Mouse (Mus musculus): ENCODE results near the gene Yif1a.

Gene Yif1a

DNA sequence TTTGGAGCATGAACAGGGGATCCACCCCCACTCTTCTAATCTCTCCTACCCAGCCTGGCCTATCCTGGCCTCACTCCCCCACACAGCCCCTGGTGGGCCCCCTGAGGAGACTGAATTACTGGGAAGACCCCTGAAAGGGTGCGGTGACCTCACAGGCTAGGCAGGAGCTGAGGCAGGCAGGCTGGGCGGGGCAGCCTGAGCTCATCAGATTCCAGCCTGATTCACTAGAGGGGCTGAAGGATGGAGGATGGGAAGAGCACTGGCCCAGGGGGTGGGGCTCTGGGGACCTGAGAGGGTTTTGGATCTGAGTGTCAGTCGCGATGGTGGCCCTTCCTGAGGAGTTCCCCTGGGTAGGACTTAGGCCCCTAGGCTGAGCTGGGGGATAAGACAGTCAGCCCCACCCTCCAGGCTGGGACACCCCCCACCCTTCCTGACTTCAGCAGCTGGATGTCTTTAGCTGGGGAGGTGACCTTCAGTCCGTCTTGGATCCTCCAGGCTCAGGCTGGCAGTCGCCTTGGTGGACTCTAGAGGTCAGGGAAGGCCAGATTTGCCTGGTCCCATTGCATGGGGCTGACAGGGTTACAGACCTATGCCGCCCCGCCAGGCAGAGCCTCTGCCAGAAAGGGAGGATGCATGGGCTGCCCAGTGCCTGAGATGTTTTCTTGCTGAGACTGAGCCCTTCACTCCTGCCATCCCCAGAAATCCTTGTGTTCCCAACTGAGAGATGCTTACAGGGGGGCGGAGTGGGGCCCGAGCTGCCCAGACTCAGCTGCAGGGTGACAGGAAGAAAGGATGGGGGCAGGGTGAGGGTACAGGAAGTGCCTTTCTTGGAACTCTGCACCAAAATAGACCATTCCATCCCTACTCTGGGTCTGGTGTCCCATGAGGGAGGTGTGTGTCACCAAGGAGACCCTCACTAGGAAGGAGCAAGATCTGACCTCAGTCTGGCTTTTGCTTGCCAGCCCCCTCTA is 29.3 kb upstream of the Yif1a start:
- in situ Hi-C loops (cut with MboI; ENCODE audit: low sequenced_read_pairs) = no loop called here

DNA sequence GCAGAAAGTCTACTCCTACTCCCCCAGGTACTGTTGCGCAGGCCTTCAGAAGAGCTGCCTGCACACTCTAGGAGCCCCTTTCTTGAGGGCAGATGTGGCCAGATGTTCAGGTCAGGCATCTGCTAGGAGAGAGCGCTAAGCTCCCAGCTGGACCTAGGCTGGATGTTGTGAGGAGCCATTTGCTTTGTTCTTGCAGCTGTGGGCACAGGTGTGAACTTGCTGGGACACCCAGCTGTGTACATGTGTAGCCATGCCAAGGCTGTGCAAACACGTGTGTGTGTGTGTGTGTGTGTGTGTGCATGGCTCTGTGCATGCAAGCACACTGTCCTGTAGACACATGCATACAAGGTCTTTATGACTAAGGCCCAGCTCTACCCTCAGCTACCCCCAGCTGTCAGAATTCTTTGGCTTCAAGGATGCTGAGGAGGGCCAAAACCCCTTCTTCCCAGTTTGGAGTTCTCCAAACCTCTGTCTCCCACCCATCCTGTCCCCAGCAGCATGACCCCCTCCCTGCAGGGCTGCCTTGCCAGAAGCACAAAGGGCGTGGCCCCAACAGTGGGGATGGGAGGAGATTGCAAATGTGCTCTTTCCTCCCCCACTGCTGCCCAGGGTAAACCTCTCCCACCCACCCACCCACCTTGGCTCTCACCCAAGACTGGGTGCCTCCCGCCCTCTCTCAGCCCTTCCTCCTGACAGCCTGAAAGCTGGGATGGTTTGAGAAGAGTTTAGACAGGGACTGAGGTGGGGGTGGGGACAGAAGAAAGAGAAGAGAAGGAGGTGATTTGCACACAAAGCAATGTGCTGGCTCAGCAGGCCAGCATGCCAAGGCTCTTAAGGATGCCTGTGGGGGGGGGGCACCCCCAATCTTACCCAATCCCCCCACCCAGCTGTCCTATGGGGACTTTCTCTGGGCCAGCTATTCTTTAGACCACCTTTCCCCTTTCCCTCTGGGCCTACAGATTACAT is 27.7 kb upstream of the Yif1a start:
- in situ Hi-C loops (cut with MboI; ENCODE audit: low sequenced_read_pairs) = no loop called here

DNA sequence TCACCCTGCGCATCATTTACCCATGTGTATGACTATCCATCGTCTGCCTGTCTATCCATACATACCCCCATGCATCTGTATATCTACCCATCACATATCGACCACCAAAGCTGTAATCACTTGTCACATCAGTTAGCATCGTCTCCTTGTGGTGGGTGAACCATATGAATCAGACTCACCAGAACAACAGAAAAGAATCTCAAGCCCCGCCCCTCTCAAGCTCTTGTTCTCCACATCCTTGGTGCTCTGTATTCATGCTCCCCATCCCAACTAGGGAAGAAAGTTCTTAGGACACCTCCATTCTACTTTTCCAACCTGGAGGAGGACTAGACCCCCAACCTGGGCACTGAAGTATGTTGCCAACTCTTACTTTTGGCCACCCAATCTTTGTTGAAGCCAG is 26.3 kb upstream of the Yif1a start:
- in situ Hi-C loops (cut with MboI; ENCODE audit: low sequenced_read_pairs) = no loop called here

DNA sequence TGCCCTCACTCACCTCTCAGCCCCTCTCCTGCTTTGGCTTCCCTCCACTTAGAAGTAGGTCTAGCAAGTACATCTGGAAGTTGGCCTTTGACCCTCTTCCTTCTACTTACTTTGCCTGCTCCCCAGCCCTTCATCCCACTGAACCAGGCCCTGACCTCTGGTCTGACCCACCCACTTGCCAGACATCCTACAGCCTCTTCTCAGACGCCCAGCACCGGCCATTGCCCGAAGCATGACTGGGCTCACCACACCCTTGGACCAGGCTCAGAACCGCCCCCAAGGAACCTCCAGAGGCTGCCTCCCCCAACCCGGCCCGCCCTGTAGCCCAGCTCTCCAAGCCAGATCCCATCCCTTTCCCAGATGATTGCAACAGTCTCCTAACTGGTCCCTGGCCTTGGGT is 25.9 kb upstream of the Yif1a start:
- in situ Hi-C loops (cut with MboI; ENCODE audit: low sequenced_read_pairs) = no loop called here

DNA sequence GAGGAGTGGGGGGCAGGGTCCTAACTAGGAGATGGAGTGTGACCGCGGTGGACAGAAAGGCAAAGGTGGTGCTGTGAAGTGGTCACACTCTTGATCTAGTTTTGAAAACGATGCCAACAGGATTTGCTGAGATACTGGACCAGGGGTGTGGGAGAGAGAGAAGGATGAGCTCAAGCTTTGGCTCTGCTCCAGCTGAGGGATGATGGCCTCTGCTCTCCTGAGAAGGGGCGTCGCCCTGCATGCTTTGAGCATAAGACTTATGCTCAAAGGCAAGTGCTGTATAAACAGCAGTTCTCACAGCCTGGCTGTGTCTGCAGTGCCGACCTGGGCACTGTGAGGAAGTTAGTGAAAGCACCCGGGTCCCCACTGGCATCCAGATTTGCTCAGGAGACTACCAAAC is 23.2 kb upstream of the Yif1a start:
- in situ Hi-C loops (cut with MboI; ENCODE audit: low sequenced_read_pairs) = no loop called here

DNA sequence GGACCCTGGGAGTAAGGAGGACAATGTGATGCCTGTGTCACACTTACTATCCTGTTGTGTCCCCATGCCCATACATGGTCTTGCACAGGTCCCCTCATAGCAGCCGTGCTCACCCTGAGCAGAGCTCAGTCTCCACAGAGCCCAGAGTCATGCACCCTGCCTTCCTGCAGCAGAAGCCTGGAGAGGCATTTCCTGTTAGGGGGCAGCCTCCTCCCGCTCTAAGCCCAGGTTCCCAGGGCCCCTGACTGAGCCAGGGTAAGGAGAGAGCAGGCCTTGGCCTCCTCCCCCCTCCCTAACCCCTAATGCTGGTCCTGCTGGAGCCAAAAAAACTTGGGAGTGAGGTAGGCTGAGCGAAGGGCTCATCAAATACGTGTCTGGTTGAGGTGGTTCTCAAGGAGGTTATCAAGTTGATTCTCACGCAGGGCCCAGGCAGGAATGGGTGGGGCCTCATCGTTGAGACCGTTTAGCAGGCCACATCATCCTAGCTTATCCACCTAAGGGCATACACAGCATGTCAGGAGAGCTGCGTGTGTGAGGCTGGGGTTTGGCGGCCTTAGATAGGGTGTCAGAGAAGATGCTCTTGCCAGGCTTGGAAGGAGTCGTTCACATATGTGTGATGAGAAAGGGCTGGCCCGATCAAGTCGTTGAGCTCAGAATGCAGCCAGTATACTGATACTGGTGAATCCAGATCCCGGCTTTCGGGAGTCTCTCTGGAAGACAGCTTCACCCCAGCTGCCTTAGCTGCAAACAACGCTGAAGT is 21.1 kb upstream of the Yif1a start:
- in situ Hi-C loops (cut with MboI; ENCODE audit: low sequenced_read_pairs) = no loop called here

DNA sequence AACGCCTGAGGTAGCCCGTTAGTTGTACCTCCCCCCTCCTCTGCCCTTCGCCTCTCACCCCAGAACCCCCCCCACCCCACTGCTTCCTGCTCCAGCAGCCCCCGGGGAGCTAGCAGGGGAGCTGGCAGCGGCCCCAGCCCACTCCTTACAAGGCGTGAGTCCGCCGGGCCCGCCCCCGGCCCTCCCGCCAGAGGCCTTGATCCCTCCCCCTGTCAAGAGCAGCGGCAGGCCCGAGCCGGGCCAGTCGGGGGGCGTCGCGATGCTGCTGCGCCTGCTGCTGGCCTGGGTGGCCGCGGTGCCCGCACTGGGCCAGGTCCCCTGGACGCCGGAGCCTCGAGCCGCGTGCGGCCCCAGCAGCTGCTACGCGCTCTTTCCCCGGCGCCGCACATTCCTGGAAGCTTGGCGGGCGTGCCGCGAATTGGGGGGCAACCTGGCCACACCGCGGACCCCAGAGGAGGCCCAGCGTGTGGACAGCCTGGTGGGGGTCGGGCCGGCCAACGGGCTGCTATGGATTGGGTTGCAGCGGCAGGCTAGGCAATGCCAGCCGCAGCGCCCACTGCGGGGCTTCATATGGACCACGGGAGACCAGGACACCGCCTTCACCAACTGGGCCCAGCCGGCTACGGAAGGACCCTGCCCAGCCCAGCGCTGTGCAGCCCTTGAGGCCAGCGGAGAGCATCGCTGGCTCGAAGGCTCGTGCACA is 20.3 kb upstream of the Yif1a start, which contains the start of gene Cd248:
TSS of gene Cd248 (plus strand) at position 212 of the 703 bp plus-strand sequence.
- in situ Hi-C loops (cut with MboI; ENCODE audit: low sequenced_read_pairs) = no loop called here

DNA sequence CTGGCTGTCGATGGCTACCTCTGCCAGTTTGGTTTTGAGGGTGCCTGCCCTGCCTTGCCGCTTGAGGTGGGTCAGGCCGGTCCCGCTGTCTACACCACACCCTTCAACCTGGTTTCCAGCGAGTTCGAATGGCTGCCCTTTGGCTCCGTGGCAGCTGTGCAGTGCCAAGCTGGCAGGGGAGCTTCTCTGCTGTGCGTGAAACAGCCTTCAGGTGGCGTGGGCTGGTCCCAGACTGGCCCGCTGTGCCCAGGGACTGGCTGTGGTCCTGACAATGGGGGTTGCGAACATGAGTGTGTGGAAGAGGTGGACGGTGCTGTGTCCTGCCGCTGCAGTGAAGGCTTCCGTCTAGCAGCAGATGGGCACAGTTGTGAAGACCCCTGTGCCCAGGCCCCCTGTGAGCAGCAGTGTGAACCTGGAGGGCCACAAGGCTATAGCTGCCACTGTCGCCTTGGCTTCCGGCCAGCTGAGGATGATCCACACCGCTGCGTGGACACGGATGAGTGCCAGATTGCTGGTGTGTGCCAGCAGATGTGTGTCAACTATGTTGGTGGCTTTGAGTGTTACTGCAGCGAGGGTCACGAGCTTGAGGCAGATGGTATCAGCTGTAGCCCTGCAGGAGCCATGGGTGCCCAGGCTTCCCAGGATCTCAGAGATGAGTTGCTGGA is 19.6 kb upstream of the Yif1a start:
- in situ Hi-C loops (cut with MboI; ENCODE audit: low sequenced_read_pairs) = no loop called here

DNA sequence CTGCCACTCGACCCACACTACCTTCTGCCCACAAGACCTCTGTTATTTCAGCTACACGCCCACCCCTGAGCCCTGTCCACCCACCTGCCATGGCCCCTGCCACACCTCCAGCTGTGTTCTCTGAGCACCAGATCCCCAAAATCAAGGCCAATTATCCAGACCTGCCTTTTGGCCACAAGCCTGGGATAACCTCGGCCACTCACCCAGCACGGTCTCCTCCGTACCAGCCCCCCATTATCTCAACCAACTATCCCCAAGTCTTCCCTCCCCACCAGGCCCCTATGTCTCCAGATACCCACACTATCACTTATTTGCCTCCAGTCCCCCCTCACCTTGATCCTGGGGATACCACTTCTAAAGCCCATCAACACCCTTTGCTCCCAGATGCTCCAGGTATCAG is 18.9 kb upstream of the Yif1a start:
- in situ Hi-C loops (cut with MboI; ENCODE audit: low sequenced_read_pairs) = no loop called here

DNA sequence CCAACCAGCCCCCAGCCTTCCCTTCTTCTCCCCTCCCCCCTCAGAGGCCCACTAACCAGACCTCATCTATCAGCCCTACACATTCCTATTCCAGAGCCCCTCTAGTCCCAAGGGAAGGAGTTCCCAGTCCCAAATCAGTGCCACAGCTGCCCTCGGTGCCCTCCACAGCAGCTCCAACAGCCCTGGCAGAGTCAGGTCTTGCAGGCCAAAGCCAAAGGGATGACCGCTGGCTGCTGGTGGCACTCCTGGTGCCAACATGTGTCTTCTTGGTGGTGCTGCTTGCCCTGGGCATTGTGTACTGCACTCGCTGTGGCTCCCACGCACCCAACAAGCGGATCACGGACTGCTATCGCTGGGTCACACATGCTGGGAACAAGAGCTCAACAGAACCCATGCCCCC is 18.4 kb upstream of the Yif1a start:
- in situ Hi-C loops (cut with MboI; ENCODE audit: low sequenced_read_pairs) = no loop called here

DNA sequence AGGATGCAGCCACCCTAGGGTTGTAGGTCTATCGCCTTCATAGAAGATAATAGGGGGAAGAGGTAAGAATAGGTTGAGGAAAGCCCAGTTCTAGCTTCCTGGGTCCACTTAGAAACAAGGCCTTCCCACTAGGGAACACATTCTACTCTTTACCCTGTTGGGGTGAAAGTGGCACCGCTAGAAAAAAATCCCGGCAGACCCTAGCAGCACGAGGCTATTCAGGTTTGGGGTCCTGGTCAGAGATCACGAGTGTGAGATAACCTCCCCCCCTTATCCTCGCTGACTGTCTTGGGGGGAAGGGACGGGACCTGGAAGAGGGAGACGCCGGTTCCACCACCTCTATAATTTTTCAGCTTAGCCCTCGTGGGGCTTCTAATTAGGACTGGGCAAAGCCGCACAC is 17.3 kb upstream of the Yif1a start:
- in situ Hi-C loops (cut with MboI; ENCODE audit: low sequenced_read_pairs) = no loop called here

DNA sequence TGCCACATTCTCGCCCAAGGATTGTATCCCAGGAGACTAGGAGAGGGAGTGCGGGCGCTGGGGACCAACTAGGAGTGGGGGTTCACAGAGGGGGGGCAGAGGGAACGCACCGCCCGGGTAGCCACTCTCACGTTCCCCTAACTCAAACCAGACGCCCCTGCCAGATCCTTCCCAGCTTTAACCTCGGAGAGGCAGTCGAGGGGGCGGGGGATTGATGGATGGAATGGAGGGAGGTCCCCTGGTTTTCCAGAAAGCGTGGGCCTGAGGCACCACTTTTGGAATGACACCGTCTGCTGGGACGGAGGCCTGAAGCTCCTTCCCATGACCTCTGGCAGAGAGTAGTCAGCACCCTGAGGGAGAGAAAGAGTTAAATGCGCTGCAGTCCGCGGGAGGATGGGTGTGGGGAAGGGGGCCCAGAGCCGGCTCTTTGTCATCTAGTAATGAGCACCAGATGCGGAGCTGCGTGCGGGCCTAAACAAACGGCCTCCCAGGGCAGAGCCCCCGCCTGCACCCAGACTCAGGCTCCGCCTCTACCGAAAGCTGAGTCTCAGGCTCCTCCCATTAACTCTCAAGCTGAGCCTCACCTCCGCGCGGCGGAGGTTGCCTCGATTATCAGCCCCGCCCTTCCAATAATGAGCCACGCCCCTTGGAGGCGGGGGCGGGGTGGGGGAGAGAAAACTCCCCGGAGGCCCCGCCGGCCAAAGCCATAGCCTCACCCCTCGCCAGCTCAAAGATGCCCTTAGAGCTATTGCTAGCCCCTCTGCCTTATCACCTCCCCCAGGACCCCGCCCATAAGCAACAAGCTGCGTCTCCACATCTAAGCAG is 16.6 kb upstream of the Yif1a start:
- in situ Hi-C loops (cut with MboI; ENCODE audit: low sequenced_read_pairs) = no loop called here

DNA sequence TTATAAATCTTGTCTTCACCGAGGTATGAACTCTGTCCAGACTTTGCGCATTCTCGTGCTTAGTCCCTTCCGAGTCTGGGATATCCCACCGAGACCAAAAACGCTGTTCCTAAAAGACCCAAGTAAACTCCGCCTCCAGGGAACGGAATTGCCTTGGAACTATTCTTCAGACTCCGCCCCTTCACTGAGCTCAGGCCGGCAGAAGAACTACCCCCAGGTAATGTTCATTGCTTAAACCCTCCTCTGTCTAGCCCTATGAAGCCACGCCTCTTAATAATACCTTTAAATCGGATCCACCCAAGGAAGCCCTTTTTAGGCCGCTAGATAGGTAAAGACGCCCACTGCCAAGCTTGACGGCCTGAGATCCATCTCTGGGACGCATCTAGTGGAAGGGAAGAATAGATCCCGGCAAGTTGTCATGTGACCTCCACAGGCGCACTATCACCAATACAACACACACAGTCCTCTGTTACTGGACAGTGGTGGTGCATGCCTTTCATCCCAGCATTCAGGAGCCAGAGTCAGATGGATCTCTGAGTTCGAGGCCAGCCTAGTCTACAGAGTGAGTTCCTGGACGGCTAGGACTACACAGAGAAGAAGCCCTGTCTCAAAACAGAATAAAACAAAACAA is 15.8 kb upstream of the Yif1a start:
- in situ Hi-C loops (cut with MboI; ENCODE audit: low sequenced_read_pairs) = no loop called here

DNA sequence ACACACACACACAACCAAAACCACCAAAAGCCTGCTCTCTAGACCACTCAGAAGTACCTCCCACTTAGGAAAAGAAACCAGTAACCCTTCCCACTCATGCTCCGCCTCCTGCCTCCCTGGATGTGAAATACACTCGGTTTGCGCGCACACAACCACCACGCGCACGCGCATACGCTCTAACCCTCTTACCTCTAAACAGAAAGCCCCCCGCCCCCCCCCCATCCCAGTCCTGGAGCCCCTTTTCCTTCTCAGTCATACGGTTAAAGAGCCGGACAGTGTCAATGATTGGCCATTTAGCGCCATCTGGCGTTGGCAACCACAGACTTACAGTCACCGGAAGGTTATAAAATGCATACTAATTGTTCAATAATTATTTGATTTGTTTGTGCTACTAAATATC is 15.3 kb upstream of the Yif1a start:
- in situ Hi-C loops (cut with MboI; ENCODE audit: low sequenced_read_pairs) = no loop called here

DNA sequence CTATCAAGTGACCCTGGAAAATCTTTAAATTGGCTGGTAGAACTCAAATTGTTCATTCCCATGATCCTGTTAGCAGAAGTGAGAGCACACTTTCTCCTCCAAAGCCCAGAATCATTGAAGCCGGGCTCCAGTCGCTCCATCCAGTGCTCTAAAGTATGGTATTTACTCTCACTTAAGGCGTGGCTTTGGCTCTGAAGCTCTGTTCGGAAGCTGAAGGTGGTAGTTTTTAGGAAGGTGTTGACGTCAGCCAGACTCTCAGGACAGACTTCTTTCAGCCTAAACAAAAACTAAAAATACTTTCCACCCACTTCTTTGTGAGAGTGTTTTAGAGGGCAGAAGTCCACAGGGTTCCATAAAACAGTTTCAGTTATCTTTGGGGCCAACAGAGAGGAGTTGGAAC is 14.8 kb upstream of the Yif1a start:
- in situ Hi-C loops (cut with MboI; ENCODE audit: low sequenced_read_pairs) = no loop called here

DNA sequence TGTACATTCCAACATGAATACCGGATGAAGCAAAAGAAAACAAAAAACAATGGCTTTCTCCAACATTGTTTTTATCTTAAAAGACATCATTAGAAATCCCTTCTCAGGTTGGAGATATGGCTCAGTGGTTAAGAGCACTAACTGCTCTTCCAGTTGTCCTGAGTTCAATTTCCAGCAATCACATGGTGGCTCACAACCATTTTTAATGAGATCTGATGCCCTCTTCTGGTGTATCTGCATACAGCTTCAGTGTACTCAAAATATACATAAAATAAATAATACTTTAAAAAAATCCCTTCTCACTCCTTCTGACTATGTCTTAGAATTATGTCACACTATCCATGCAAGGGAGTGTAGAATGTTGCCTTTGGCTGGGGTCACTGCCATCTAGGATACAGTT is 9.1 kb upstream of the Yif1a start:
- in situ Hi-C loops (cut with MboI; ENCODE audit: low sequenced_read_pairs) = no loop called here

DNA sequence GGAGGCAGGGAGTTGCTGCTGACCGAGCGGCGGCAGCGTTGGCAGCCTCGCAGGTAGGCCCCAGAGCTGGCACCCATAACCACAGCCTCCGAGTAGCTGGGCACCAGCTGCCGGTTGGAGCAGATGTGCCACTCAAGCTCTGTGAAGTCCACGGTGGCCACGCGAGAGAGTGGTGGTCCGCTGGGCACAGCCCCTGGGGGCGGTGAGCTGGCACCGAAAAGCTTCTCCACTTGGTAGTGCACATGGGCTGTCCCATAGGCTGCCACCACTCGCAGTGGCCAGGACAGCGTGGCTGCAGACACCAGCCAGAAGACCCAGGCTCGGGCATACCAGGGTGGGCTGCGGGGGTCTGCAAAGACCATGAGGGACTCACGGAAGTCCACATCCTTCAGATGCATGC is 6.3 kb upstream of the Yif1a start:
- in situ Hi-C loops (cut with MboI; ENCODE audit: low sequenced_read_pairs) = no loop called here

DNA sequence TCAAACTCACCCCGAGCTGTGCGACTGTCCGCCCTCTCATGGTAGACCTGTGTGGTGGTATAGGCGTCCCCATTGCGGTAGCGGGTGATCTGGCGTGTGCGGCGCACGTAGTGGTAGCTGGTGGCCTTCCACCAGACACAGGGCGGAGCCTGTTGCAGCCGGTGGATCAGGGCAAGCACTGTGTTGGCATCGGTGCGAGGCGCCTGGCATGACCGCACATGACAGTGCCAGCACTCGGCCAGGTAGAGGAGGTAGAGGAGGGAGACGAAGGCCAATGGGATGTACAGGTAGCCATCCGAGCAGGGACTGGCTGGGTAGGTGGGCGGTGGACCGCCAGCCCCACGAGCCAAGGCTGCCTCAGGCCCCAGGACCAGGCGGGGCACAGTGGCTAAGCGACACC is 5.7 kb upstream of the Yif1a start:
- in situ Hi-C loops (cut with MboI; ENCODE audit: low sequenced_read_pairs) = no loop called here
